Mouse (Mus musculus) v-Abl transformed pro-B cells (cell line): ENCODE results near the gene Erich4.
"Not testable (repeated sequence)": the region's sequence is repeated elsewhere in the genome, so short reads cannot be mapped to it uniquely, and the experiment has no call there.

Experiments
- in situ Hi-C, 2 experiments: fragments of 400-800 bp; cut with MboI; formaldehyde crosslinking; loops; one replicate each; pipeline ENCODE4 v1.15.1; 2025; ENCODE audit not compliant: unreplicated experiment in 2 of 2

Gene Erich4

DNA sequence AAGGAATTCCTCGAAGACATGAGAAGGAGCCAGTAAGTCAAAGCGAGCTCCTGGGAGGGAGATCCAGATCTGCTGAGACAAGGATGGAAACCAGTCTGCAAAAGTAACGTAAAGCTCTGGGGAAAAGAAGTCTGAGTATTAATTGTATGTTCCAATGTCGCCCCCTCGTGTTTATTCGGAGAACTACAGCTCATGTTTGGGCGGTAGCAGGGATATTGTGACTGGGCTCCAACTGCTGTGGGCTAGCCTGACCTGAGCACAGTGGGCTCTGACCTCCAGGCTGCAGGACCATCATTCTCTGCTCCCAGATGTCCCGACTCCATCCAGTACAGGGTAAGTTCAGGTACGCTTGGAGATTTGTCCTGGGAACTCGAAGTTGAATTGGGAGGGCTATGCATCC, 16.0 kb downstream of the Erich4 start:
- in situ Hi-C loops, result loop anchor here (5.0 to 10.0 kb wide), 5 partner anchors 55 to 177 kb away; partner anchors contain the start of genes Ceacam2 (in 2 of the 2), Bckdha (in 1 of the 2) and Exosc5 (in 1 of the 2)

DNA sequence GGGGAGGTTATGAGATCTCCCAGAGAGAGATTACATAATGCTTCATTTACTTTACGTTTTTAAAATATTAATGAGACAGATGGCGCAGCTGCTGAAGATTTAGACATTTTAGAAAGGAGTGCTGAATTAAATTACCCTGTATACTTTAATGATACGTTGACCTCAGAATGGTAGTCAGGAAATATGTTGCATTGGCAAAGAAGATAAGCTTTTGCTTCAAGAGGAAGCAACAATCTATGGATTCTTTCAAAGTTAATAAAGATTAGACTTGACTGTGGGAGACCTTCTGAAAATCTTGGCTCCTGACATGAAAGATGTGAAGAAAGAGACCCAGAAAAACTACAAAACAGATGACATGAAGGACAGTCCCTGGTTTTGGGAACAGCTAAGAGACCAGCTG, 21.8 kb downstream of the Erich4 start:
- in situ Hi-C loops, result no loop called here

DNA sequence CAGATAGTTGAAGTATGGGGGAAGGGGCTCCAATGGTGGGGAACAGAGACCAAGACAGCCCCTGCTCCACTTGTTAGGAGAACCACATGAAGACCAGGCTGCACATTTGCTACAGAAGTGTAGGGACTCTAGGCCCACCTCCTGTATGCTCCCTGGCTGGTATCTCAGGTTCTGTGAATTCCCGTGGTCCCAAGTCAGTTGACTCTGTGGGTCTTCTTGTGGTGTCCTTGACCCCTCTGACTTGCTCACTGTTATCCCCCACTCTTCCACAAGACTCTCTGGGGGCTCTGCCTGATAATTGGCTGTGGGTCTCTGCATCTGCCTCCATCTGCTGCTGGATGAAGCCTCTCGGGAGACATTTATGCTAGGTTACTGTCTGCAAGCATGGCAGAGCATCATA, 24.5 kb downstream of the Erich4 start:
- in situ Hi-C loops, result no loop called here

DNA sequence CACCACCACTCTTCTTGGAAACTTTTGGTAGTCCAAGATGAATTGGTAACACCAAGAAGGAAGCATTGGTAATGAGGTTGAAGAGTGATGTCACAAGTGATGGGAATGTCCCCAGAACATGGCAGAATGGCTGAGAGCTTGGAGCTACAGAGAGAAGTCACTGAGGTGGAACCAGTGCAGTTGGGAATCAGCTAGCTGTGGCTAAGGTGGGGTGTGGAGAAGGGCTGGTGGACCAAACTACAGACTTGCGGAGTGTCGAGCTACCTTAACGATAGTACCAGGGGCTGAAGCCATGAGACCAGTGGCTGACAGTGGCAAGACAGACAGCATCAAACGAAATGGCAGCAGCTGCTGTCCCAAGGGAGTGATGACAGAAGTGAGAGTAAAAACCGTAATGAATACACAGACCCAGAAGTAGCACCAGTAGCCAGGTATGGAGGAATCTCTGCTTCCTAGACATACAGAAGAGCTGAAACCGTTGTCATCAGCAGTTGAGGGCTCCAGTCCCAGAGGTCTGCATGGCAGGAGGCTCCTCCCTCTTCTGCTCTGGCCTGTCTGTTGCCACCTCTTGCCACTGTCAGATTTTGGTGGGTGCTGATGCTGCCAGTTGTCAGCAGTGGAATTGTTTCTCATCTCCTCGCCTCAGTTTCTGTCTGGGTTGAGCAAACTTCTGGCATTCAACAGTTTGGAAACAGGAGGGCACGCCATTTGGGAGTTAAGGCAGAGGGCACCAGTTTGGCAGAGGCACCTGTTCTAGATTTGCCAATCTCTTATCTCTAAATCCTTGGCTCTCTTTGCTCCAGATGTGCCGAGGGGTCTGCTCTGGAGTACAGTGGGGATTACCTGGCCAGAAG, 30.1 kb downstream of the Erich4 start:
- in situ Hi-C loops, result no loop called here

DNA sequence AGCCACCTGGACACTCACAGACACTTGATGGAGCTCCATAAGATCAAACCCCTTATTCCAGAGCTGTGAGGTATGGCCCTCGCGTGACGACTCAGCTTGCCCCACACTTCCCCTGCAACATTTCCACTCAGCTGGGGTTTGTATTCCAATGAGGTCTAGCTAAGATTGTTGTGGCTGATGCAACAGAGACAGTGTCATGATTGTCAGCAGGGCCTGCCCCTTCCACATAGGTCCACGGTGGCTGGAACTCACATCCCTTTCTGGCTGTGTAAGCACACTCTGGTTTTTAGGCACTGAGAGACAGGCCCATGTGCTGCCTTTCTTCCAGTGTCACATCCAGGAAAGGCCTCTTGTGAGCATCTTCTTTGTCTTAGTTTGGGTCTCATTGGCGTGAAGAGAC, 31.0 kb downstream of the Erich4 start:
- in situ Hi-C loops, result no loop called here

DNA sequence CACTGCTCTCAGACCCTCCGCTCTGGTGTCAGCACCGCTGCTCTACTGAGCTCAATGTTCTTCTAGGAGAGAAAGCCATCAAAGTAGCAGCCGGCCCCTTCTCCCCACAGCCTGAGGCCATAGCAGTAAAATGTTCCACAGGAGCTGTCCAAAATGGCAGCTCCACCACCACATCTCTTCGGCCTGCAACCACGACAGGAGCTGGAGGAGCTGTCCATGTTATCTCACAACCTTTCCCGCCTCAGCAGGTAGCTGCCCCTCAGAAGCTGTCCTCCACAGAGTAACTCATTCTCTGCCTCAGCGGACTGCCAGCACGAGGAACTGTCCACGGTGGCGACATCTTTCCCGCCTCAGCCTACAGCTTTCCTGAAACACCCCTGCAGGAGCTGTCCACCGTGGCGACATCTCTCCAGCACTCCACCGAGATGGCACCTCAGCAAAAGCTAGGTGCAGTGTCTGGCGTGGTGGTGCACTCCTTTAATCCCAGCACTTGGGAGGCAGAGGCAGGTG, 33.3 kb downstream of the Erich4 start:
- in situ Hi-C loops, result no loop called here

DNA sequence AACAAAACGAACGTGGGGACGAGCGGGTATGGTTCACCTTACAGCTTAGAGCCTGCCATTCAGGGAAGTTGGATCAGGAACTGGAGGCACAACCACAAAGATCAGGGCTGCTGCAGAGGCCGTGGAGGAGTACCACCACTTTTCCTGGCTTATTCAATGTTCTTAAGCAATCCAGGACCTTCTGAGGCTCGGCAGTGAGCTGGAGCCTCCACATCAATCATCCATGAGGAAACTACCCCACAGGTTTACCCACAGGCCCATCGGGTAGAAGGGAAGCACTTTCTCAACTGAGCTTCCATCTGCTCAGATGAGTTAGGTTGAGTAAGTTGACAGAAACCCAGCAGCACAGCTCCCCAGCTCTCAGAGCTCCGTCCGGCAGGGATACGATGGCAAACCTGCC, 36.3 kb downstream of the Erich4 start:
- in situ Hi-C loops, result no loop called here

DNA sequence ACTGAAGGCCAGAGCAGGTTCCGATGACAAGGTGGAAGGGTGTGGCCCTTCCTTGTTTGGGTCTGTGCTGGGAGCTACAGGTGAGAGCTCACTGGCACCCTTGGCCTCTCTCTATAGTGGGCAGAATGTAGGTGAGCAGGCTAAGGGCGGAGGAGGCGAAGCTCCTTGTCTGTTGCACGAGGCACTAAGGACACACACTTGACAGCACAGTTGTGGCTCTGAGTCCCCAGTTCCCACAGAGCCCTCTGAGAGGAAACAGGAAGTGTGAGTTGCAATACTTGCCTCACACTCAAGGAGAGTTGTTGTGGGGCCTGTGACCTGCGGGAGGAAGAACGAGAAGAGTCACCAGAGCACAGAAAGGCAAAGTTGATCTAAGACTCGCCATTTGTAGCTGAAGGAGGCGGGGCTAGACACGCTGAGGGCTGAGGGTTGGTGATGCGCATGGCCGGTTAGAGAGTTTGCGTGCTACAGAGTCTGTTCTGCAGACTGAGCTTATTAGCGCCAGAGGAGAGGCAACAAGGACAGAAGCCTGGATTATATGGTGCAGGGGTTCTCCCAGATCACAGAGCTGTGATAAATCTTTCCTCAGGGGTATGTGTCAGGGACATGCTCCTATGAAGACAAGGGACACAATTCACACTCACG, 38.8 kb downstream of the Erich4 start:
- in situ Hi-C loops, result not testable (repeated sequence)

DNA sequence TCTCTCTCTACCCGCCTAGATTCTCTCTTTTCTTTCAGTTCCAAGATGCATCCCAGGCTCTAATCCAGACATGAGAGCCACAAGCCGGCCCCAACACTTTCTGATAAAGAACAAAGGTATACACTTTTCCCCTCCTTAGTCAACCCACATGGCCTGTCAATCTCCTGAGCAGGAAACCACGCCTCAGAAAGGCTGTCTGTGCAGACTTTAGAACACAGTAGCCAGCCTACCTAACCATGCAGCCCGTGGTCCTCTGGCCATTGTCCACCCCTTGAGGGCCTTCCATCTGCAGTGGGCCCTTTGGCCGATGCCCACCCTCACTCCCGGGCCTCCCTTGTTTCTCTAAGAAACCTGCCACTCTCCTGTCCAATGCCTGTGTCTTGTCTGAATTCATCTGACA, 39.4 kb downstream of the Erich4 start:
- in situ Hi-C loops, result not testable (repeated sequence)

DNA sequence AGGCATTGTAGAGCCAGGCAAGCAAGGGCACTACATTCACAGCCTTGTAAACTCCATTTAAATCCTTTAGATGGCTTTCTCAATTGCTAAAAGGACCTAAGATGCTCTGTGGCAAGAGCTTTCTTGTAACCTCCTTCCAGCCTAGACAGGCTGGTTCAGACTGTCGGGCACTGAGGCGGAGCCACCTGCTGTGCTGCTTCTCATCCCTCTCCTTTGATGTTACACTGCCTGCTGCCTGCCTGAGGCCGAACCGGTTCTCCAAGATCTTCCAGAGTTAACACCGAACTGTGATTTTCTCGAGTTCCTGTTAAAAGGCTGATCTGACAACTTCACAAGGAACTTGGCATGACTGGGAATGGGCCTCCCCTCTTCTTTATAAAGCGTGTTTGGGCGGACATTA, 39.8 kb downstream of the Erich4 start:
- in situ Hi-C loops, result no loop called here

DNA sequence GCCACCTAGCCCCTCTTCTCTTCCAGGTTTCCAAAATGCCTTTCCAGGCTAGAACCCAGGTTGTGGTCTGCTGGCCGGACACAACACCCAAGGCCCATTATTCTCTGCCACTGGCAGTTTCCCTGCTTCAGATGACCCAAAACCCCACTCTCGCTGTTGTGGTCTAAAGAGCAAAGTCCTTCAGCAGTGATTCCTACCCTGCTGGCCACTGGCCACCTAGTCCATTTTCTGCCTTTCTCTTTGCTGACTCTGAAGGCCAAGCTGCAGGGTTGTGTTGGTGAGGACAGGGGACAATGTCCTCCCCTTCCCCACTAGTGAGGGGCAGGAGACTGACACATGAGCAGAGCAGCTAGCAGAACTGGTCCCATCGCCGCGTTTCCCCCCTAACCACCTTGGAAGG, 40.6 kb downstream of the Erich4 start:
- in situ Hi-C loops, result no loop called here

DNA sequence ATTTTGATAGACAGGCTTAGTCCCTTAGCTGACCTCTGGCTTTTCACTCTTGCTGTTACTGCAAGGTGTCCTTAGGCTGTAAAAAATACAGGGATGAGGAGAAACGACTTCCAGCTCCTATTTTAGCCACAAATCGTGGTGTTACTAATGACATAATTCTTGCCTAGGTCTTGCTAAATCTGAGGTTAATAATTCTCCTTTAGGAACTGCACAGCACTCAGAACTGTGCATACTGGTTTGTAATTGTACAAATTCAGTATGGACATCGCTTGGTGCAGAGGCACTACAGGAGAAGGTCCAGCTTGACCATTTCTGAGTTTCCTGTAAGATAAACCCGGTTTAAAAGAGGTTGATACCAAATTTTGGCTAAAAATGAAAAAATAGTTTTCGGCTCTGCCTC, 41.9 kb downstream of the Erich4 start:
- in situ Hi-C loops, result not testable (repeated sequence)

DNA sequence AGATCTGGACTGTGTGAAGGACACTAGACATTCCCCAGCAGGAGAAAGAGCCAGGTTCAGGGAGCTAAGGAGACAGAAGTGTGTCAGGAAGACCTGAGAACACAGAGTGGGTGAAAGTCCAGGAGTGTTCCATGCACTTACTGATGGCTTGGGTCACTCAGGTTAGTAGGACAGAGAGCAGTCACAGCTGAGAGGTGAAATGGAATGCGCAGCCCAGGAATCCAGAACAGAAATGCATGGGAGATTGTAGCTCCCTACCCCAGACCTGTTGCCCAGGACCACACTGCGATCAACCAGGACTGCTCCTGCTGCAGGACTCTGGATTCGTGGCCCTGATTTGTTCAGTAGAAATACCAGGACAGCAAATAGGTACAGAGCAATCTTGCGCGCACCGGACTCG, 47.0 kb downstream of the Erich4 start:
- in situ Hi-C loops, result no loop called here
